Mouse (Mus musculus) lung, postnatal 10 days (tissue): ENCODE measurements at regions not wholly inside any gene's neighbourhood (a gene's known extent, or its start where the extent isn't known, plus 50 kb on each side); places are given as distances from the start of the nearest gene placed in this dataset.

Source experiments
- DNase-seq: peaks from one replicate; pipeline ENCODE4 v3.0.0; 2021

- DNase-seq = no peak
Measured at GRCm38 (mm10) chr1:186909518-186910105, 57.6 kb upstream of the D1Pas1 start.

DNA sequence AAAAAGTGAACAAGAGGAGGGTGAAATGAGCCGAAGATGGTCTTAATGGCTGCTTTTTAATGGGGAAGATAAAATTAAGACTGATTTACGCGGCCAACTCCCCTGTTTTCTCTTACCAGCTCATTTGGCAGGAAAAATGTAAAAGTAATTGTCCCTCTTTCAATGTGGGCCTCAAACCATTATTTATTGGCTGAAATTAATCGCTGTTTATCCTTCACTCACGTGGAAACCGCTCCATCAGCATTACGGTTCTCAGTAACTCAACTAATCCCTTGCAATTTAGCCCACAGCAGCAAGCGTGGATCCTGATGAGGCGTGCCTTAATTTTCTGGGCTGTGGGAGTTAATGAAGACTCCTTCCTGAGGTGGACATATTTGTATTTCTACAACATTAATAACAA is 58.1 kb upstream of the D1Pas1 start:
- DNase-seq = no peak

DNA sequence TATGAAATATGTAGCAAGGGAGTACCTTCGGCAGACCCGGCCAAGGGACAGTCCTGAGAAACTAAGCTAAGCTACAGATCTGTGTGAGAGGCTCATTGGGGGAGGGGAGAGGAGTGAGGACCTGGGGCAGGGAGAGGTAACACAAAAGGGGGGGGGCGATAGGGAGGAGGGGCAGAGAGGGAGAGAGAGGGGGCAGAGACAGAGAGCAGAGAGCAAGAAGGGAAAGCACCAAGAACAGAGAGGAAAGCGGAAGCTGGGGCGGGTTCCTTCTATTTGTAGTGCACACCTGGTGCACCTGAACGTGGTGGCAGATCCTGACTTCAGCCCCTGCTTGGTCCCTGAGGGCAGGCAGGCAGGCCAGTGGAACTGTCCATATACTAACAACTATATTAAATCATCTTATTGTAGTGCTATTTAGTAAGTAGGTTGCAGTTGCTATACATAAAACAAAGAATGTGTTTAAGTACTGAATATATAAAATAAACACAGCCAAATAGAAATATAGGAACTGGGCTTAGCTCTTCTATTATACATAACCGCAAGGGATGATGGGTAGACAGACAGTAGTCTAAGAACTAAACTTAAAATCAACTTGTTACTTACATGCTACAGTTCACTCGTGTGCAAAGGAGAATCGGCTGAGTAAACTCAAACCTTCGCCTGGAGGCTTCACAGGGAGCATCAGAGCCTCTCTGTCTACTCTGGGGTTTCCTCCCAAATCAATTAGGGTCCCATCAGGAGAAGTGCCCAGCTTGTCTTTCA is 59.6 kb upstream of the D1Pas1 start:
- DNase-seq = no peak

- no peak for DNase-seq
Measured at GRCm38 (mm10) chr1:186905942-186906341, 61.3 kb upstream of the D1Pas1 start.

- no peak for DNase-seq
Measured at GRCm38 (mm10) chr1:186901548-186901947, 65.7 kb upstream of the D1Pas1 start.

DNA sequence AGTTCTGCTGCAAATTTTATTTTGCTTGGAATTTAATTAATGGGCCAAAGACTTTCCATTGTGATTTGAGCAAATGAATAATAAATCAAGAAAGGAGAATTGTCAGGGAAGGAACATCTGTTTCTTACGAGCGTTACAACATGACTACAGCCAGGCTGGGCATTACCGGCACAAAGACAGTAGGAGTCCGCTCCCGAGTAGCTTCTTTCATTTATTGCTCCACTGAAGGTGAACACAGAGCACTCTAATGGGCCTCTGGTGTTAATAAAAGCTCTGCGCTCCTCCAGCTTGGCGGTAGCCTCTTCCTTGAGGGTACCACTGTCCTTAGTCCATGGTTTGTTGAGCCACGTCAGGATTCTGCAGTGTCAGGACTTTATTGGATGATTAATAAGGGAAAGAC is 69.0 kb upstream of the D1Pas1 start:
- no peak for DNase-seq

DNA sequence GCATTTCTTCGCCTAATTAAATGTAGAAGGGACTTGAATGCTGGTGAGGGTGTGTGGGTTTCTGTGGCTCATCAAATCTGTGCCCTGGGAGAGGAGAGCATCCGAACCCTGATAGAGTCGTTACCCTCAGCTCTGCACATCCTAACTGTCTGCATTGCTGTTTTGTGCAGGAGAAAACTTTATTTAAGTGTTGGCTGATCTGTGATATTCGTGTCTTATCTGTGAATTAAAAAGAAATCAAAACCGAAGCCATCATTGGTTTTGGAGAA is 77.7 kb upstream of the D1Pas1 start:
- DNase-seq = no peak

- no peak for DNase-seq
Measured at GRCm38 (mm10) chr1:186888767-186889583, 78.2 kb upstream of the D1Pas1 start.

DNA sequence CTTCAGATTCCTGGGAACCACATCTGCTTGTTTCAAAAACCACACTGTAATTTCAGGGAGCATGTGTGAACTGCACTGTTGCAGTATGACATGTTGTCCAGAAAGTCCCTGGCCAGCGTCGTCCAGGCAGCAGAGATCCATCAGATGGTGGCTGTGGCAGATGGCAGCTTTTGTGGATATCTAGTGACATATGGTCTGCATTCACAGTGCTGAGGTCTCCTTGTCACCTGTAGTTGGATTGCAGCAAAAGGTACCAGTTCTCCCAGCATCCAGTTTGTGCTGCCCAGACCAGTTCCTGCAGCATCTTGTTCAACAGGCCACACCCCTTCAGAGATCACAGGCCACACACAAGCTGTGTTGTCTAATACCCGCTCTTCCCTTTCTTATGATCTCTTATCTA is 80.1 kb upstream of the D1Pas1 start:
- no peak for DNase-seq

GRCm38 (mm10) chr1:186880391-186880790 is 86.8 kb upstream of the D1Pas1 start:
- no peak for DNase-seq

DNA sequence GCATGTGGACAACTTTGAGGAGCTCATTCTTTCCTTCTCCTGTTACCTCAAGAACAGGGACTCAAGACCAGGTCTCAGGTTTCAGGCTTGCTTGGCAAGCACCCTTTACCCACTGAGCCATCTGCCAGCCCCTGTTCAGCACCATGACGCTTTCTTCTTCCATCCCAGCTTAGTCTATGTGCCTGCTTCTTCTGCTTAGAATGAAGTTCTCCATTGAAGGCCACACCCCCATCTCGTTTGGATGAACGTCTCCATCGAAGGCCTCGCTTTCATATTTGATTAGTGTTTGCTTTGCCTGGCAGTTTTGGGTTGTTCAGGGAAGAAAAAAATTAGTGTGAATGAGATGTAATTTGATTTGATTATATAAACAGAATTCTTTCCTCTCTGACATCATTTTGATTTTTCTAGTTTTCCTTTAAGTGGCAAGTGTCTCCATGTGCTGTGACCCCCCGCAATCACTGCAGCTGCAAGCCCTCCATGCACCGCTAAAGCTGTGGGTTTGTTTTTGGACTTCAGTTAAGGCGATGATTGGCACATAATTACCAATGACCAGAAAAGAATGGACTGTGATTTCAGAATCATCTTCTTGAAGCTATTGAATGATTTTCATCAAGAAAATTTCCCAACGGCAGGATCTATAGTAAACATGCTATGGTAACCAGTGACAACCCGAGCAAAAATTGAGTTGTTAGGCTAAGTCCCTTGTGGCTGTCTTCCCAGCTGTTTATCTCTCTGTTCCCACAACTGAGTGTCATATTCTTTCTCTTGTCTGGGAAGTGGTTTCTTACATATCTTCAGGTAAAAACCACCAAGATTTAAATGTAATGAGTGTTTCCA is 106.4 kb upstream of the D1Pas1 start:
- DNase-seq = no peak

- peak; percentile 13 for DNase-seq
Measured at GRCm38 (mm10) chr1:186858285-186858684, 108.9 kb upstream of the D1Pas1 start.

GRCm38 (mm10) chr1:186855474-186856036 is 106.4 kb upstream of the Rrp15 start:
- DNase-seq = peak; percentile 11

- no peak for DNase-seq
Measured at GRCm38 (mm10) chr1:186845256-186845655, 96.1 kb upstream of the Rrp15 start.

DNA sequence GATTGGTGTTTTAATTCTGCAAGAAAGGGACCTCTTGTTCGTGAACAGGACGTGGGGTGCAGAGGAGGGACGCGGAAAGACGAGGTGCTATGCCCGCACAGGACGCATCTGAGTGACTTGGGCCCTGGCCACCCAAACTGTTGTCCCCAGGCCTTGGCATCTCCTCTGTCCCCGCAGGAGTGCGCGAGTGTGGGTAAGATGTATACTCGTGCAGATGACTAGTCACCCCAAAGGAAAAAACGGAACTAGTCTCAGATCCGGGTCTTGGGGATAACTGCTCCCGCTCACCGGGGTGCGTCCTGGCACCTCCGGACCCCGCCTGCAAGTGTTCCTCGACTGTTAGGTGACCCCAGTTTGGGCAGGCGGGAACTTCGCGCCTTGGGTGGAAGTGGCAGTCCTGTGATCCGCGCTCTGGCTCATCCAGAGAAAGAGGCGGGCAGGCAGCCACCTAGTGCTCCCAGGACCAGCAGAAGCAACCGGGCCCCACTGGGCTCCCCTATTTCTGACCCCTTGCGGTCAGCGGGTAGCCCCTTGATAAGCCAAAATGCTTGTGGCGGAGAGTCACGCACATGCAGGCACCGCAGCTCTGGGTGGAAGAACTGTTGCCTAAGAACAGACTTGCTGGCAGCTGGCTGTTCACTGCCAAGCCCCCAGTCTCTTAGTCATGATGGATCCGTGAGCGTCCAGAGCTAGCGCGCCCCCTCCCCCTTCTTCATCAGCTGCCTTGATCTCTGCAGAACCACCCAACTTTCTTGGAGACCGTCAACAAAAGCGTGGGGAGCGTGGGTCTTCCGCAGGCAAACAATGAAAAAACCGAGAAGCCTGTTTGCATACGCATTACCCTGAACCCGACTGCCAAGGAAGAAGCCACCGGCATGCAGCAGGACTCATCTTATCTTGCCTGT is 85.0 kb upstream of the Rrp15 start:
- peak; percentile 6 for DNase-seq

DNA sequence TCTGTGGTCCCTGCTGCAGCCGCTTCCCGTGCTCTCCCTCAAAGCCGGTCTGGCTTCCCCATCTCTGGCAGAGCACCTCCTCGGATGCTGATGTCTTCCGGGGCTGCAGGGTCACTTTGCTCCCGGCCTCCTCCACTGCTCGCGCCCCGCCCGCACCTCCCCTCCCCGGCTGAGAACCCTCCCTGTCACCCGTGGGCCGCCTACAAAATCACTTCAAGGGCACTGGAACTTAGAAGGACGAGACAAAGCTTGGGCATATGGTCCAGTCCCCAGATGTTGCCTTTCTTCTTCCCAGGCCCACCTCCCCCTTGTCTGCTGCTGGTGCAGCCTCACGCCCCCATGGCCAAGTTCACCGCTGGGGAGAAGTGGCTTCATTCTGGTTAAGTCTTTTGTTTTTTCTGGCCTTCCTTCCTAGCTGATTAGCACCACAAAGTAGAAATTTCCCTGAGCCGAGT is 84.3 kb upstream of the Rrp15 start:
- DNase-seq = peak; percentile 14

- DNase-seq = peak; percentile 46
Measured at GRCm38 (mm10) chr1:186827773-186828172, 78.6 kb upstream of the Rrp15 start.

GRCm38 (mm10) chr1:186808192-186808960 is 59.2 kb upstream of the Rrp15 start:
- no peak for DNase-seq

DNA sequence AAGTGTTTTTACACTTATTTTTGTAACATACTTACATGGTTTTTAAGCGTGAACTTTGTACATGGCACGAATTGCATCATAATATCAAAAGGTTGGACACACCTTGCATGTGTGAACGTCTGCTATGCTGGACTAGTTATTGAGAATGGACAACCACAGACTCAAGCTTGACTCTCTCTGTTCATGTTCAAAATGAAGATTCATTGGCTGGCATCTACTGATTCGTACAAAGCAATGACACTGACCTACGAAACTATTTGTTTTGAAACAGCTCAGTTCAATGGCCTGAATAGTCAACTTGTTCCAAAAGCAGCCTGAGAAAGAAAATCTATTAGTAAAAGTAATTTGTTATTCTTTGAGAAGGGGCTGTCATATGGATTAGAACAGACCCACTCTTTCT is 55.3 kb upstream of the Rrp15 start:
- no peak for DNase-seq
